Mouse (Mus musculus): ENCODE results near the gene Pamr1. TPM values are rescaled to one million over a fixed set of nuclear protein-coding genes. Genes with fewer than 3 reads are reported as not detected.

Pamr1 gene
- polyA plus RNA-seq, 1 experiment from 2014 or later = 28.7 TPM

GRCm38 (mm10) chr2:102595395-102596130, 45.8 kb downstream of the Pamr1 start:
- TF ChIP-seq CTCF (IDR thresholded peaks at IDR 0.05; ENCODE audit: low read depth) = no peak
- no peak overlapping the region for H3K4me2 ChIP-seq (ENCODE audit: low read length)
- H3K27ac ChIP-seq = no peak overlapping the region
- 94% methylated on average over 10 of the region's 10 CpGs for WGBS
- ATAC-seq (replicated peaks; ENCODE audit: low FRiP score, low read depth) (no peak), DNase-seq (ENCODE audit: low spot score) (no peak)
- H3K9me3 ChIP-seq (replicated peaks; ENCODE audit: low read length) = no peaks in the 10 kb centered on the region
- no peaks in the 10 kb centered on the region for H3K27me3 ChIP-seq (ENCODE audit: insufficient read depth, low read length)
- H3K36me3 ChIP-seq (ENCODE audit: insufficient read depth, low read length) = no peaks in the 10 kb centered on the region
- H3K9ac ChIP-seq (ENCODE audit: low read depth, low read length) = no peak overlapping the region
- H3K4me3 ChIP-seq (replicated peaks; ENCODE audit: low read depth, low read length) = no peak overlapping the region
- no peaks in the 10 kb centered on the region for H3K4me1 ChIP-seq (replicated peaks; ENCODE audit: insufficient read depth, low read length)

- ATAC-seq (replicated peaks; ENCODE audit: low FRiP score, low read depth) (no peak), DNase-seq (ENCODE audit: low spot score) (no peak)
- no peaks in the 10 kb centered on the region for H3K36me3 ChIP-seq (ENCODE audit: insufficient read depth, low read length)
- TF ChIP-seq CTCF (IDR thresholded peaks at IDR 0.05; ENCODE audit: low read depth) = no peak
- H3K9ac ChIP-seq (ENCODE audit: low read depth, low read length) = no peak overlapping the region
- 38% methylated on average over 2 of the region's 2 CpGs for WGBS
- no peaks in the 10 kb centered on the region for H3K9me3 ChIP-seq (replicated peaks; ENCODE audit: low read length)
- no peaks in the 10 kb centered on the region for H3K27me3 ChIP-seq (ENCODE audit: insufficient read depth, low read length)
- no peak overlapping the region for H3K4me2 ChIP-seq (ENCODE audit: low read length)
- H3K27ac ChIP-seq = no peak overlapping the region
- H3K4me3 ChIP-seq (replicated peaks; ENCODE audit: low read depth, low read length) = no peak overlapping the region
- no peaks in the 10 kb centered on the region for H3K4me1 ChIP-seq (replicated peaks; ENCODE audit: insufficient read depth, low read length)
Measured at GRCm38 (mm10) chr2:102598911-102599721, 49.3 kb downstream of the Pamr1 start.

- no peaks in the 10 kb centered on the region for H3K9me3 ChIP-seq (replicated peaks; ENCODE audit: low read length)
- H3K4me3 ChIP-seq (replicated peaks; ENCODE audit: low read depth, low read length) = no peak overlapping the region
- no peak overlapping the region for H3K4me2 ChIP-seq (ENCODE audit: low read length)
- H3K9ac ChIP-seq (ENCODE audit: low read depth, low read length) = no peak overlapping the region
- ATAC-seq (replicated peaks; ENCODE audit: low FRiP score, low read depth) (no peak), DNase-seq (ENCODE audit: low spot score) (no peak)
- H3K36me3 ChIP-seq (ENCODE audit: insufficient read depth, low read length) = no peaks in the 10 kb centered on the region
- H3K27me3 ChIP-seq (ENCODE audit: insufficient read depth, low read length) = no peaks in the 10 kb centered on the region
- H3K4me1 ChIP-seq (replicated peaks; ENCODE audit: insufficient read depth, low read length) = no peaks in the 10 kb centered on the region
- TF ChIP-seq CTCF (IDR thresholded peaks at IDR 0.05; ENCODE audit: low read depth) = no peak
- no peak overlapping the region for H3K27ac ChIP-seq
- 88% methylated on average over 4 of the region's 4 CpGs for WGBS
Measured at GRCm38 (mm10) chr2:102600516-102600915, 50.7 kb downstream of the Pamr1 start.

GRCm38 (mm10) chr2:102610485-102610884, 60.7 kb downstream of the Pamr1 start:
- Histone ChIP-seq H3K9ac (ENCODE audit: low read depth, low read length) (no peak overlapping the region), H3K4me1 (replicated peaks; ENCODE audit: insufficient read depth, low read length) (no peaks in the 10 kb centered on the region), H3K9me3 (replicated peaks; ENCODE audit: low read length) (no peaks in the 10 kb centered on the region), H3K27ac (no peak overlapping the region), H3K36me3 (ENCODE audit: insufficient read depth, low read length) (no peaks in the 10 kb centered on the region), H3K4me3 (replicated peaks; ENCODE audit: low read depth, low read length) (no peak overlapping the region), H3K4me2 (ENCODE audit: low read length) (no peak overlapping the region), H3K27me3 (ENCODE audit: insufficient read depth, low read length) (no peaks in the 10 kb centered on the region)
- ATAC-seq (replicated peaks; ENCODE audit: low FRiP score, low read depth) = no peak
- no peak for TF ChIP-seq CTCF (IDR thresholded peaks at IDR 0.05; ENCODE audit: low read depth)
- 94% methylated on average over 4 of the region's 4 CpGs for WGBS
- DNase-seq (ENCODE audit: low spot score) = no peak

GRCm38 (mm10) chr2:102616637-102617036, 66.8 kb downstream of the Pamr1 start:
- Histone ChIP-seq H3K4me3 (replicated peaks; ENCODE audit: low read depth, low read length) (no peak overlapping the region), H3K9me3 (replicated peaks; ENCODE audit: low read length) (no peaks in the 10 kb centered on the region), H3K4me1 (replicated peaks; ENCODE audit: insufficient read depth, low read length) (no peaks in the 10 kb centered on the region), H3K4me2 (ENCODE audit: low read length) (no peak overlapping the region), H3K27ac (no peak overlapping the region), H3K36me3 (ENCODE audit: insufficient read depth, low read length) (no peaks in the 10 kb centered on the region), H3K27me3 (ENCODE audit: insufficient read depth, low read length) (no peaks in the 10 kb centered on the region), H3K9ac (ENCODE audit: low read depth, low read length) (no peak overlapping the region)
- DNase-seq (ENCODE audit: low spot score) (no peak), ATAC-seq (replicated peaks; ENCODE audit: low FRiP score, low read depth) (no peak)
- 67% methylated on average over 2 of the region's 2 CpGs for WGBS
- no peak for TF ChIP-seq CTCF (IDR thresholded peaks at IDR 0.05; ENCODE audit: low read depth)

- no peak overlapping the region for H3K9ac ChIP-seq (ENCODE audit: low read depth, low read length)
- WGBS = 56% methylated on average over 12 of the region's 12 CpGs
- no peak for ATAC-seq (replicated peaks; ENCODE audit: low FRiP score, low read depth)
- no peak overlapping the region for H3K27ac ChIP-seq
- TF ChIP-seq CTCF (IDR thresholded peaks at IDR 0.05; ENCODE audit: low read depth) = no peak
- H3K9me3 ChIP-seq (replicated peaks; ENCODE audit: low read length) = no peaks in the 10 kb centered on the region
- H3K27me3 ChIP-seq (ENCODE audit: insufficient read depth, low read length) = no peaks in the 10 kb centered on the region
- H3K4me3 ChIP-seq (replicated peaks; ENCODE audit: low read depth, low read length) = no peak overlapping the region
- peak; percentile 23 for DNase-seq (ENCODE audit: low spot score)
- no peaks in the 10 kb centered on the region for H3K4me1 ChIP-seq (replicated peaks; ENCODE audit: insufficient read depth, low read length)
- H3K36me3 ChIP-seq (ENCODE audit: insufficient read depth, low read length) = no peaks in the 10 kb centered on the region
- no peak overlapping the region for H3K4me2 ChIP-seq (ENCODE audit: low read length)
Measured at GRCm38 (mm10) chr2:102620744-102621429, 71.1 kb downstream of the Pamr1 start.

All from kidney, postnatal 0 days (tissue).